Mouse (Mus musculus): ENCODE measurements around the gene Cyp4b1. TPM values are rescaled to one million over a fixed set of nuclear protein-coding genes. Genes with fewer than 3 reads are reported as not detected.
"Not testable (repeated sequence)": the region's sequence is repeated elsewhere in the genome, so short reads cannot be mapped to it uniquely, and the experiment has no call there.

Cyp4b1 gene
- polyA plus RNA-seq (2012; rRNA removed): 10.9 and 13.5 TPM in 2 replicates

DNA sequence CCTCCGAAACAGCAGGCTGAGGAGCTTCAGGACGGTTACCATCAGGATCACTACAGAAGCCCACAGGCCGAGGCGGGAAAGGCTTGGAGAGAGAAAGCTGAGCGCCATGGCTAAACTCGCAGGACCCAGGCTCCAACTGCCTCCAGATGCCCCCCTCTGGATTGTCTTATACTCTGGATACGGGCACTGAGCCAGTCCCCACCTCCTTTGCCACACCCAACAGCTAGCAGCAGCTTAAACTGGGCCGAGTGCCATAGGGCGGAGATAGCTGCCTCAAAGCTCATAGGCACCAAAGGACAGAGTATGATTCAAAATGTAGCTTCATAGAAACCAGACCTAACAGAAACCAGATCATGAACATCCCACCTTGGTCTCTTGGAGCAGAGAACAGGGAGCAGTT, at the start of gene Cyp4b1:
Cyp4b1 (minus strand) TSS at position 144 of the 400 bp plus-strand sequence.
- DNase-seq (ENCODE audit: low spot score): no peak

- no peak for DNase-seq (ENCODE audit: low spot score)
Observed at GRCm38 (mm10) chr4:115686299-115686698, 38.8 kb upstream of the Cyp4b1 start.

- no peak for DNase-seq (ENCODE audit: low spot score)
Observed at GRCm38 (mm10) chr4:115659190-115659589, 11.7 kb upstream of the Cyp4b1 start.

- DNase-seq (ENCODE audit: low spot score): no peak
Observed at GRCm38 (mm10) chr4:115657867-115658249, 10.3 kb upstream of the Cyp4b1 start.

DNA sequence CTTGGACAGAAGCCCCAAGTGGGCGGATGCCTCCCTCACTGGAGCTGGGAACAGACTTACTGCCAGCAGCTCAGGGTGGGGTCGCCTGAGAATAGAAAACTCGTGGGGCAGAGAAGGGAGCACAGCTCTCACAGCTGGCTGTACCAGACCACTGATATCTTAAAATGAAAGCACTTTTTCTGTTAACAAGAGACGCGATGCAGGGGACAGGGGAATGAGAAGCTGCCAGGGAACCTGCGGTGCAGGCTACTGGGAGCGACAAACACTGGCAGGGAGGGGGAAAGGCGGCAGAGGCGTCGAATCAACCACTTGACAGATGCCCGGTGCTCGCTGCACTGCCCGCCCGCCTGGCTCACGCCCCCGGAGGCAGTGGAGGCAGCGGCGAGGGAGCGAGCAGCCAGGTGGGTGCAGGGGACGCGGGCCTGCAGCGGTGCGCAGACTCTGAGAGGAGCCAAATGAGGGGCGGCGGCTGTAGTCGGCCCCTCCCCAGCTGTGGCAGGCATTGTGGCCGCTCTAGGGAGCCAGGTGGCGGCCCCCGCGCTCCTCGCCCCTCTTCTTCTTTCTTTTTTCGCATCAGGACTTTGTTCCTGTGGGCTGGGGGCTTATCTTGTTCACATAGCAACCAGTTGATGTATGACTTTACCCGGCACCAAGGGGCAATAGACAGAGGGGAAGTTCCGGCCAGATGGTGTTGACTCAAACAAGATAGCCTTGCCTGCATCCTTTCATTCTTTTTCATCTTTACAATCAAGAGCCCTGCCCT, 9.8 kb upstream of the Cyp4b1 start:
- DNase-seq (ENCODE audit: low spot score): no peak

DNA sequence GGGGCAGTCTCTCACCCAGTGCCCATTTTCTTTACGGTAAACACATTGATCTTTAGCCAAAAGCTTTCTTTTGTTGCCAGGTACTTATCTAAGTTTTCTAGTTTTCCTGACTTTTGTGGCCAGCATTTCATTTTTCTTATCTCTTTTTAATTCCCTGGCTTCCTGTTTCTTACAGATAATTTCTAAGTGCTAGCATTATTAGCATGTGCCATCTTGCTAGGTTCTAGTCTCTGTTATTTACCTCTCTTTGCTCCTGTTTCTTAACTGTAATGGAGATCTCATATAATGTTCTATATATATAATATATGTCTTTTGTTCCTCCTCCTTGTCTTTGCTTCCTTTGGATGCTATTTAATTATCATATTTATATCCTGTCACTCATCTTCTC, 9.0 kb upstream of the Cyp4b1 start:
- not testable (repeated sequence) for DNase-seq (ENCODE audit: low spot score)

GRCm38 (mm10) chr4:115655841-115656534, 8.5 kb upstream of the Cyp4b1 start:
- not testable (repeated sequence) for DNase-seq (ENCODE audit: low spot score)

GRCm38 (mm10) chr4:115650866-115651265, 3.3 kb upstream of the Cyp4b1 start:
- DNase-seq (ENCODE audit: low spot score): no peak

DNA sequence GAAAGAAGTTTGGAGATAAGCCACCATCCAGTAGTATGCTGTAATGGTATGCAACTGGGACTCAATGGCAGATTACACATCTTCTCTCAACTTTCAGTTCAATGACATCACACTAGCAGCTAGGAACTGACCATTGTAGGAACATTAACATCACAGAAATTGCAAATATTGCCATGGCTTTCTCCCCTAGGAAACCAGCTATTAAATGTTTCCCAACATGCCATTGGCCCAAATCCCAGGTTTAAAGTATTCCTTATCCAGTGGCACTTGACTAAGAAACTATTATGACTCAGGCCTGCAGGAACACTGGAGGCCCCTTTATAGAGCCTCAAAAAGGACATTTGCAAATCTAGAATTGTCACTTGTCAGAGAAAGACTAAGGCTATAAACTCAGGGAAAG, 1.8 kb upstream of the Cyp4b1 start:
- no peak for DNase-seq (ENCODE audit: low spot score)

DNA sequence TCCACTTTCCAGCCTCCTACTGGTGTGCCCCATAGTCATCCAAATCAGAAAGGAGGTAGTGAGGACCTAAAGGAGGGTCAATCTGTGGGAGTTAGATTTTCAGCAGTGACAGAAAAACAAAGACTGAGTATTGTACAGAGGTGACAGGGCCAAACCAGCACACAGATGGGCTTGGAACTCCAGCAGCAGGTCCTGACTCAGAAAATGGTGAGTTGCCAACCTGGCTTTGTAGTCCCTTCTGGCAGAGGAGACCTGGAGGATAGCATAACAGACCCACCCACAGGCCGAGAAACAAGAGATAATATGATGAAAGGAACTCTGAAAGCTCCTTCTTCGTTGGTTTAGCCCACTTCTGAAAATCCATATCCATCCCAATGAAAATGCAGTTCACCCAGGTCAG, 1.2 kb upstream of the Cyp4b1 start:
- DNase-seq (ENCODE audit: low spot score): no peak

- no peak for DNase-seq (ENCODE audit: low spot score)
Observed at GRCm38 (mm10) chr4:115645371-115645770, 2.2 kb downstream of the Cyp4b1 start.

DNA sequence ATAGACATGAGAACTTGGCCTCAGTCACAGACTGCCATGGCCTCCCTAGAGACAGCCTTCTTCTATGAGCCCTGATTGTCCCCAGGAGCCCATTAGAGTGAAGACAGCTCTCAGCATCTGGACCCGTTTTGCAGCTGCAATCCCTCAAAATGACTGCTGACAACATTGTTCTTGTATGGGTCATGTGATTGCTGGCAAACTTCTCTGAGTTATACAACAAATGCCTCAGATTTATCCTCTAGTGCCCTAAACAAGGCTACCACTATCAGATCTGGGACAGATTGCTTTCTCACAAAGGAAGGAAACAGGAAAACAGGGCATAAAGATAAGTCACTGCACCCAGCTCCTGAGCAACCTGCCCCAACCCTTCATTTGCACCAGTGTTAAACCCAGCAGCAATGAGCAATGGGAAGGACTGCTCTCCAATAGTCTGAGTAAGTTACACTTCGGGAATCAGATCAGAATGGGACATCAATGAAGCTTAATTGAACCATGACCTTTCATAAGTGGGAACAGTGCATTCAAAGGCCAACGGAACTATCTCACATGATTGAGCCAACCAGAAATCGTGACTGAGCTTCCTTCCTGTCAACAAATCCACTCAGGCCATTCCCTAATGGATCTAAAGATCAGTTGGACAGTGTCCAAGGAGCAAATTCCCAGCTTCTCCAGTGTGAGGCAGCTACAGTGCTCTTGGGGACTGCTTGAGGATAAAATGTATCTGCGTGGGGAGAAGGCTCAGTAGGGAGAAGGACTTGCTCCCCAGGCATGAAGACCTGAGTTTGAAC, 4.4 kb downstream of the Cyp4b1 start:
- DNase-seq (ENCODE audit: low spot score): no peak

DNA sequence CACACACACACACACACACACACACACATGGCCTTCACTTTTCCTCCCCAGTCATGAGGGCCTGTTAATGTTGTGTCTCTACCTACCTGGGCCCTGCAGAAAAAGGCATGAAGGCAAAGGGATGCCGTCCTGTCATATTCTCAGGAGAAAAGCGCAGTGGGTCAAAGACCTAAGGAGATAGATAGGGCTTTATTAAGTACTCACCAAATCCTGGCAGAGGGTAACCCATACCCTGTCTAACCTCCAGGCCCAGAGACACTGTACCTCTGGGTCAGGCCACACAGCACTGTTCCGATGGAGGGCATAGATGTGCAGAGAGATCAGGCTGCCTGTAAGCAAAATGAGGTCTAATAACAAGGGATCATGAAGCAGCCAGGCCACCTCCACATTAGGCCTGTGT, 22.0 kb downstream of the Cyp4b1 start:
- not testable (repeated sequence) for DNase-seq (ENCODE audit: low spot score)

- no peak for DNase-seq (ENCODE audit: low spot score)
Observed at GRCm38 (mm10) chr4:115614005-115614404, 33.5 kb downstream of the Cyp4b1 start.

DNA sequence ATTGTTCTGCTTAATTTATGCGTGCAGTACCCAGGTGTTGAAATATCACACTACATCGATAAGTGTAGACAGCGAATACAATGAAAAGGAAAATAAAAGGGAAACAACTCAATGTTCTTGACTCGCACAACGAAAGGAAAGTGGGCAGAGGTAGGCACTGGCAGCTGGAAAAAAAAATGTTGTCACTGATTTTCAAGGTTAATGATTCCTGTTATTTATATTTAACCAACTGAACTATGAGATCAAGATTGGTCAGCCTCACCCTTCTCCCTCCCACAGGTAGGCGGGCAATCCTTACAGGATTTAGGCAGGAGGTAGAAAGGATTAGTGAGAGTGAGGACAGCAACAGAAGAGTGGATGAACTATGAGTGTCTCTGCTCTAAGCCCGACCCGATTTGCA, 46.9 kb downstream of the Cyp4b1 start, which contains the start of gene Cyp4a32:
Cyp4a32 (plus strand) TSS at position 359 of the 400 bp plus-strand sequence.
- not testable (repeated sequence) for DNase-seq (ENCODE audit: low spot score)

DNA sequence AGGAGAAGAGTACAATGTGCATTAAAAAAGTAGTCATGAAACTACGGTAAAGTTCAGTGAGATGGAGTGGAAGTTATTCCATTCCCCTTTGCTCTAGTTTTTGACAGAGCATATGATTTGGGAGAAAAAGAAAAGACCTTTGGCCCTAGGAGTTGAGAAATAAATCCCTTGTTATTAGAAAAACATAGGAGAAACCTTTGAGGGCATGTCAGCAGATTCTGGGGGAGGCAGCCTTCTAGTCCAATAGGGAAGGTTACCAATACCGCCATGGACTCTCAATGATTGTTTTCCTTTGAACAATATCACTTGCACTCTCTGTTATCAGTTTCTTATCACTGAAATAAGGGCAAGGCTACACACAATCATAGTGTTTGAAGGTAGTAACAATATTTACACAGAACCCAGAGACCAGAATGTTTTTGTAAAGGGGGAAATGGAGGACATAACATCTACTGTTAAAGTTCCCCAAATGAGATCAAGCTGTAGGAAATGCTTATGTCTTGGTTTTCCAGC, 50.6 kb downstream of the Cyp4b1 start:
- no peak for DNase-seq (ENCODE audit: low spot score)

- DNase-seq (ENCODE audit: low spot score): no peak
Observed at GRCm38 (mm10) chr4:115596357-115596756, 51.2 kb downstream of the Cyp4b1 start.

DNA sequence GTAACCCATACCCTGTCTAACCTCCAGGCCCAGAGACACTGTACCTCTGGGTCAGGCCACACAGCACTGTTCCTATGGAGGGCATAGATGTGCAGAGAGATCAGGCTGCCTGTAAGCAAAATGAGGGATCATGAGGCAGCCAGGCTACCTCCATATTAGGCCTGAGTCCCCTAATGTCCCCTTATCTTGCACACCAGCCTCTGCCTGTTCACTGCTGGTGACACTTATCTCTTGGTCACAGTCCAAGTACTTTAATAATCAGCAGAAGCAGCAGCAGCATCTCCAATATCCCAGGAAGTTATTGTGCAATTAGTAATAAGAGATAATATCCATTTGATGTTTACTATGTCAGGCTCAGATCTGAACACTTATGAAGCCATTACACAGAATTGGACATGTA, 64.5 kb downstream of the Cyp4b1 start:
- no peak for DNase-seq (ENCODE audit: low spot score)

DNA sequence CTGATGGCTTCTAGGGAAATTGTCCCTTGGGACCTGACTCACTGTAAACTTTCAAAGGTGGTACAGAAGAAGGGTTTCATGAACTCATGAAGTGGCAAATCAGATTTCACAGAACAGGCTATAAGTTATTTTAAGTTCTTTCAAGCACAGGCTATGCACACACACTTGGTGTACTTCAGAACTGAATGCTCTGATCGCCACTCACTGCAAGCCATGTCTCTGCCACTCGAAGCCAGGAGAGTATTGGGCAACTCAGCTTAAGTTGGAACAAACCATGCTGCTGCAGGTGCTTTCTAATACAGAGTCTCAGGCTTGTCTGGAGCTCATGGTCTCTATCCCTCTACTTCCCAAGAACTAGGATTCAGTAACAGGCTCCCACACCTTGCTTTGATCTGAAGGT, 71.7 kb downstream of the Cyp4b1 start:
- DNase-seq (ENCODE audit: low spot score): no peak

DNA sequence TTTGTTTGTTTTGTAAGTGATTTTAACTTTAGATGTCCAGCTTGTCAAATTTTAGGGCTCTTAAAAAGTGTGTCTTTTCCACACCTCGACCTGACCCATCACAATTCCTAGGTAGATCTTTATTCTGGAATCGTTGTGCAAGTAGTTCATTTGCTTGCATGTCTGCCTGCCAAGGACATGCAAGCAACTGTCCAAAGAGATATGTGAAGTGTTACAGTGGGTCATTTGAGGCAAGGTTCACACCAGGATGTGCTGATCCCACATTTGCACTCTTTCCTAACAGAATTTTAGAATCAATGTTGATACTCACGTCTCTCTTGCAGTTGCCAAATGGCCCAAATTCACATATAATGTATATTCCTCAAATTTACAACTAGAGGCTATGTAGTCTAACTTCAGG, 72.3 kb downstream of the Cyp4b1 start:
- DNase-seq (ENCODE audit: low spot score): no peak
